Mouse (Mus musculus): Measurements from ENCODE around the gene Kat5.
A peak's percentile ranks its signal among the peaks of the same experiment; 100 is the strongest.

Kat5 gene

GRCm38 (mm10) chr19:5609547-5610404 lies at the start of gene Kat5:
Kat5 (minus strand) TSS chr19:5610237.
- peak; percentile 94 for DNase-seq

DNA sequence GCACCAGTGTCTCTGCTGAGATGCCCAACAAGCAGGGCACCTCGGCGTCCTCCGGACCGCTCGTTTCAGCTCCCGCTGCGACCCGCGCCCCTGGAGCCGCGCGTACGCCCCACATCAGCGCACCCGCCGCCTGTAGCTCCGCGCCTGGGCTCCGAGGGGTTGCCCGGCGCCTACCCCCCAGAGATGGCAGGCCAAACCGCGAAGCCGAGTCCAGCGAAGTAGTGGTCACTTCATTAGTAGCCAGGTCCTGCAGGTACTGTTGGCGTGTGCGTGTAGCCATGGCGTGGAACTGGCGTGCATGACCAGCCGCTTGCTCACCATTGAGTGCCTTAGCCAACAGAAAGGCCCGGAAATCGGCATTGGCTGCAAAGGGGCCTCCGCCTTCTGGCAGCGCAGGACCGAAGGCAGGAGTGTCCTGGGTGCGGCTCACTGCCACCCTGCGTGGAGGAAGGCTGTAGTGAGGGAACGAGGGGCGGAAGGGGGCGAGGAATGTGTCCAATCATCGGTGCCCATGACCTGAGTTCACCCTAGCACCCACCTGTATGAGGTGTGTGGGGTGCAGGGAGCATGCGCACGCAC lies 44.8 kb upstream of the Kat5 start:
- DNase-seq = no peak

DNA sequence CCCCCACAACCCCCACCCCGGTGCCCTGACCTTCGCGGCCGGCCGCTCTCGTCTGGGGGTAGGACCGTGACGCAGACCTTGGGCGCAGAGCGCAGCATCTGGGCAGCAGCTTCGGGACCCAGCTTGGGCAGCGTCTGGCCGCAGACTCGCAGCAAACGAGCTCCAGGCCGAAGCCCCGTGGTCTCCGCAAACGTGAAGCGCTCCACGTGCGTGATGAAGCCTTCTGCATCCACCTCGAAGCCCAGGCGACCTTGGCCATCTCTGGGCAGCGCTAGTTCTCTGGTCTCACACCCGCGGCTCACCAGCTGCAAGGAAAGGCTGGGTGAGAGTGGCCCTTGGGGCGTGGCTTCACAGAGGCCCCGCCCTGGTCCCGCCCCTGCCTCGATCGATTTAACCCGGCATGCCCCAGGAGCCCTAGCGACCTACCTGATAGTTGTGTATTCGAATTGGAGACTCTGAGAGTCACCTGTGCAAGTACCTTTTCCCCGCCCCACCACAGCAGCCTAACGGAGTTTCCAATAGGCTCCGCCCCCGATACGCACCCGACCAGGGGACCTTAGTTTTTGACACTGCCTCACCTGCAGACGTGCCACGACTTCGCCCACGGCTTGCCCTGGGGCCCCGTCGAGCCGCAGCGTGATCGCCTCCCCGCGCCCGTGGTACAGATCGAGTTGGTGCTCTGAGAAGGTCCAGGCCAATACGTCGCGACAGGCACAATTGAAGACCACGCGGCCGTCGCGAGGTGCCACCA lies 44.1 kb upstream of the Kat5 start:
- DNase-seq = peak; percentile 32

GRCm38 (mm10) chr19:5652570-5652969 lies 42.5 kb upstream of the Kat5 start:
- DNase-seq = no peak

- no peak for DNase-seq
Observed at GRCm38 (mm10) chr19:5651502-5652274, 41.7 kb upstream of the Kat5 start.

DNA sequence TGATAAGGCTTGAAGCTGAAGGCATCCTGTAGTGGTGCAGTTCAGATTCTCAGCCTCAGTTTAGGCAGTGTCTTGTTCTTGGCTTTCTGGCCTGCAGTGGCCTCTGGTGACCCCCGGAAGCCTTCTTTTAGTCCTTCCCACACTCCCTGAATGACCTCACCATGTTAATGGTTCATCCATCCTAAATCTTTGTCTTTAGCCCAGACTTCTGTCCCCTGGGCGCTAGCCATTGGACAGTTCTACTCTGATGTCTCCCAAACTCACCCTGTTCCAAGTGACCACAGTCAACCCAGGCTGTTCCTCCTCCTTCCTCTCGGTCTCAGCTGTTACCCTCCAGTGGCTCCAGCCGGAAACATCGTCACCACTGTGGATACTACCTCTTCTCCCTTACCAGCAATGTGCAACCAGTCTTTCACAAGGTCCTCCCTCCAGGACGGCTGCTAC lies 39.3 kb upstream of the Kat5 start:
- DNase-seq = peak; percentile 58

DNA sequence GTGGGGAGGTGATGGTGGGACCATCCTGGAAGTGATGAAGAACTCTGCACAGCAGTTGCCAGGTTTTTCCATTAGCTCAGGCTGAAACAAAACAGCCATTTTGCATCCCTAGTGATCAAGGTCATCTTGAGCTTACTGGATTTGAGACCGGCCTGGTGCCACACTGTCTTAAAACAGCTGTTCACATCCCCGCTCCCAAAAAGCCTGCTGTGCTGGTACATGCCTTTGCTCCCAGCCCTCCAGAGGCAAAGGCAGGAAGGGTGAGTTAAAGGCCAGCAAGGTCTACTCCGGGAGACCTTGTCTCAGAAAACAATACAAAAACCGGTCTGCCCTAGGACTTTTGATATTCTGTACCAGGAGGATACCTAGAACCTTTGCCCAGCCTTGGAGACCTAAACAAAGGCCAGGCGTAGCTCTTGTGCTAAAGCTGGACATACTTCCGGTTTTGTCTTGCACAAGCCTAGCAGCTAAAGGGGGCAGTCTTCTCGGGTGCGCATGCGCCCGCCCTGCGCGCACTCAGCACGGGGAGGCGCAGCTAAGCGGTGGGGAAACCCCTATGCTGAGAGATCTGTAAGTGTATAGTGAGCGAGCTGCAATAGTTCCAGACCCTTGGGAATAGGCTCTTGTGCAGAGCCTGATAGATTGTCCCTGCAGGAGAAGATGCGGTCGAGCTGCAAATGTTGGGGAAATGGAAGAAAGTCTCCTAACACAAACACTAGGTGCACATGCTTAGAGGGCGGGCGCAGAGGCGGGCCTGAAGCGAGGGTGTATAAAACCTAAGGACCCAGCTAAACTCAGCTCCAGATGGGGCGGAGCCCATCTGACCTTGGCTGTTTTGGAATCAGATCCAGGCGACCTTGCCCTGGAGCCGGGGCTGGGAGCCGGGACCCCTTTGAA lies 38.6 kb upstream of the Kat5 start:
- DNase-seq = peak; percentile 91

- no peak for DNase-seq
Observed at GRCm38 (mm10) chr19:5647791-5648190, 37.8 kb upstream of the Kat5 start.

GRCm38 (mm10) chr19:5646731-5647330 lies 36.8 kb upstream of the Kat5 start:
- no peak for DNase-seq

- no peak for DNase-seq
Observed at GRCm38 (mm10) chr19:5645280-5645679, 35.2 kb upstream of the Kat5 start.

DNA sequence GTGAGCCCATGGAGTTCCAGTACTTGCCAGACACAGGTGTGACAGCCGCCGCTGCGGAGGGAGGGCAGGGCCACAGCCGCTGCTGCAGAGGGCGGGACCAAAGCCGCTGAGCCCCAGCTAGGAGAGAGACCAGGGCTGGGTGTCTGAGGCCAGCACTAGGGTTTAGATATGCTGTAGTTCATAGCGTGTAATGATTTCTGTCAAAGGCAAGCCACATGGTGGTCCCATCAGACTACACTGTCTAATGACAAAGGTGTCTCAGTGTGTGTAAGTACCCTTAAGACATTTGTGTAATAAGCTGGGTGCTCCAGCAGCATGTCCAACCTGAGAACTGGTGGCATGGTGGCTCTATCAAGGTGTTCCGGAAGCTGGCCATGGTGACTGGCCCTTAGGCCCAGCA lies 31.6 kb upstream of the Kat5 start:
- DNase-seq = no peak

DNA sequence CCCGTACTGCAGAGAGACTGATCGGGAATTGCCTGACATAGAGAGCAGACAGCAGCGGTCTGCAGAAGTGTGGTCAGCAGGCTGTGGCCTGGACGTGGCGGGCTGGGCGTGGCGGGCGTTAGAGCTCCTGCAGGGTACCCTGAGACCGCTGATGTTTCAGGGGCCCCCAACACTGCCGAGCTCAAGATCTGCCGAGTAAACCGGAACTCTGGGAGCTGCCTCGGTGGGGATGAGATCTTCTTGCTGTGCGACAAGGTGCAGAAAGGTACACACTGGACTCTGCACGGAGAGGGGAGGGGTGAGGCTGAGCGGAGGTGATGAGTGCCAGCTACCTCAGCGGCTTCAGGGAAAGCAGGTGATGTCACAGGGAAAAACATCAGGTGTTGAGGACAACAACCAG lies 31.0 kb upstream of the Kat5 start:
- no peak for DNase-seq

- DNase-seq = no peak
Observed at GRCm38 (mm10) chr19:5640339-5640738, 30.3 kb upstream of the Kat5 start.

- DNase-seq = no peak
Observed at GRCm38 (mm10) chr19:5638416-5639005, 28.5 kb upstream of the Kat5 start.

DNA sequence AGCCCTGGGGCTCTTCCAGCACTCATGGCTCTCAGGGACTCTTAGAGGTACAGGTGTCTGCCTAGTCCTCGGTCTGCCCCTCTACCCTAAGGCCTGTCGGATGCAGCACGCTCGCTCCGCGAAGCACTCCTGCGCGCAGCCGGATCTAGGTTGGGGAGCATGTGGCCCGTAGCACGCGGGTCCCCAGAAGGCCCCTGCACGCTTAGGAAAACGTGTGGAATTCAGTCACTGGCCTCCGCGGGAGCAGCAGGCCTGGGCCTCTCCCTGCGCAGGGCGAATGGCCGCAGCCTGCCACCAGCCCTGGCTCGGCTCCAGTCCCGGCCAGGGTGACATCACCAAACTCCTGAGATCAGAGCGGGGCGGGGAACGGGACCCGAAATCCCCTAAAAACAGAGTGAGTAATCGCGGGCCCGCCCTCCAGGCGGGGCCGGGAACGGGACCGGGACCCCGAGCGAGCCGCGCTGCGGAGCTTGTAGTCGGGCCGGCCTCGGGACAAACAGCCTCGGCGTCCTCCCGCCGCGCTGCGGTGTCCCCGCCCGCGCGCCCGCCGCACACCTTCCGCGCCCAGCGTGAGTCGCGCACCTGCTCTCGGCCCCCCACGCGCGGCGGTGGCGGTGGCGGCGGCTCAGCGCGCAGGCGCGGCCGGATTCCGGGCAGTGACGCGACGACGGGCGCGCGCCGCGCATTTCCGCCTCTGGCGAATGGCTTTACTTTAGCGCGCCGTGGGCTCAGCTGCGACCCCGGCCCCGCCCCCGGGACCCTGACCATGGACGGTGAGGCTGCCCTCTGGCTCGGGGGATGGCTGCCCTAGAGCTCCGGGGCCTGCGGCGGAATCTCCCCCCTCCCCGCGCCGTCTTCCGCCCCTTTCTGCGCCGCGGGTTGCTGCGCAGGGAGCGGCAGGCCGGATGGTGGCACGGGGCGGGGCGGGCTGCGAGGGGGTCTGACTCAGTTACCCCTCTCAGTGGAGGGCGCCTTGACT lies 27.3 kb upstream of the Kat5 start, which contains the start of gene Rela:
Rela (plus strand) TSS at position 415 of the 979 bp plus-strand sequence.
- DNase-seq = peak; percentile 96

GRCm38 (mm10) chr19:5636571-5637041 lies 26.6 kb upstream of the Kat5 start:
- DNase-seq = peak; percentile 67

DNA sequence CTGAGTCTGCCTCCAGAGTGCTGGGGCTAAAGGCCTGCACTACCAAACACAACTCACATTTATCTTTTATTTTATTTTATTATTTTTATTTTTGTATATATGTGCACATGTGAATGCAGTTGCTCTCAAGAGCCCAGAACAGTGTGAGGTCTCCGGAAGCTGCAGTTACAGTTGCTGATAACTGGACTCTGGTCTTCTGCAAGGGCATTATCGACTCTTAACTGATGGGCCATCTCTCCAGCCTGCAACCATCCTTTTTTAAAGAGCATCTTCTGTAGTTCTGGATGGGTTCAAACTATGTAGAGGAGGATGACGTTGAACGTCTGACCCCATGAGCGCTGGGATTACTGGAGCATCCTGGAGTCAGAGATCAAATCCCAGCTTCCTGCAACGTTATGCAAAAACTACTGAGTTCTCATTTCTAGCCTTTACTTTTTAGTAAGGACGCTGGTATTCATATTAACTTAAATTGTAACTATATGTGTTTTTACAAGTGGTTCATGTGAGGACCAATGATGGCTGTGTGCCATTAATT lies 26.1 kb upstream of the Kat5 start:
- no peak for DNase-seq

DNA sequence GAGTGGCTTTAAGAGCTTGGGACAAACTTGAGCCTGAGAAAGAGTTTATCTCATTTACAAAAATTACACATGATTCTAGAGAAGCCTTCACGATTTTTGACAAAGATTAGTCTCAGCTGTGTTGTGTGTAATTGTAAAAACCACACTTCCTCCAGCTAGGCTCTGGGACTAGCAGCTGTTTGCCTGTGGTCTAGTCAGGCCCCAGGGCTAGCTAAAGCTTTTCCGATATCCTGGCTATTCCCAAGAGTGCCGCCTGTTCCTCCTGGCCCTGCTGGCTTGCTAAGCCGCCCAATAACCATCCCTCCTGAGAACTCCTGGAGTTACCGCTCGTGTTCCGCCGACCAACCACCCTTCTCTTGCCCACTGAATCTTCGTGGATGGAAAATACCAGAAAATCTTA lies 22.1 kb upstream of the Kat5 start:
- DNase-seq = no peak

- no peak for DNase-seq
Observed at GRCm38 (mm10) chr19:5629907-5630306, 19.9 kb upstream of the Kat5 start.

Measured in lung, postnatal 36 days (tissue).